Mouse (Mus musculus): Measurements from ENCODE around the gene Tmem237. TPM values are rescaled to one million over a fixed set of nuclear protein-coding genes. Genes with fewer than 3 reads are reported as not detected.

Gene Tmem237
- polyA plus RNA-seq (2017; shearing (Covaris generic)), result 10 to 100 TPM; 14.9 to 22.9 (median 15.5) TPM

GRCm38 (mm10) chr1:59119720-59120457 lies at the start of gene Tmem237:
Gene Tmem237 (minus strand): TSS chr1:59120408.
- ATAC-seq, result peak; percentile 85

DNA sequence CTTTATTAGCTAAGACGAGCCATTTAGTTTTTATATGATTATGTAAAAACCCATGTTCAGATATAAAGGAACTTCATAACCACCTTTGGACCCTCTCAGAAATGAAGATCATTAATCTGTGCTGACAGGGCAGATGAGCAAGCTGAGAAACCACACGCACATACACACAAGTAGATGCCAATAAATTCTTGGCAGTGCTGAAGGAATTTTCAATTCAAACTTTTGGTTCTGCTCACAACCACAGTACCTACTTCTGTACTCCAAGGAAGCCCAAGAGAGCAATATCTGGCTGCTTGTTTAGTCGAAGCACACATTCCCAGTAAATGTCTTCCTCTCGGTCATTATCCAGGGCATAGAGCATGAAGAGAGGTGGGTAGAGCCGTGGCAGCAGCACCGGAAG lies 49.4 kb upstream of the Tmem237 start:
- no peak for ATAC-seq

DNA sequence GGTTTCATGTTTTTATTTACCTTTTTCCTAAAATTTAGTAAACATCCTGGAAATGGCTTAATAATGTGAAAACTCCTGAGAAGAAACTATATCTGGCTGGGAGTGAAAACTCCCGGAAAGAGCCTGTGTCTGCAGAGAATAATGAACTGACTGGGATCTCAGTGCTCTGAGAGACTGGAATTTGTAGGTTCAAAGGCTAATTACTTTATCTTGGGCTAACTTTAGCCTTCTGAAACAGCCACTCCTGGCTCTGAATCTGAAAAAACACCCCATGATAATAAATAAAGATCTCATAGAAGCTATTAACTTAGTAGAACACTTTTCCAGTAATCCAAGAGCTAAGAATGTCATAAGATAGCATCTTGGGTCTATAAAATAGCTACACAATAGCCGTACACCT lies 48.3 kb upstream of the Tmem237 start:
- ATAC-seq, result no peak

DNA sequence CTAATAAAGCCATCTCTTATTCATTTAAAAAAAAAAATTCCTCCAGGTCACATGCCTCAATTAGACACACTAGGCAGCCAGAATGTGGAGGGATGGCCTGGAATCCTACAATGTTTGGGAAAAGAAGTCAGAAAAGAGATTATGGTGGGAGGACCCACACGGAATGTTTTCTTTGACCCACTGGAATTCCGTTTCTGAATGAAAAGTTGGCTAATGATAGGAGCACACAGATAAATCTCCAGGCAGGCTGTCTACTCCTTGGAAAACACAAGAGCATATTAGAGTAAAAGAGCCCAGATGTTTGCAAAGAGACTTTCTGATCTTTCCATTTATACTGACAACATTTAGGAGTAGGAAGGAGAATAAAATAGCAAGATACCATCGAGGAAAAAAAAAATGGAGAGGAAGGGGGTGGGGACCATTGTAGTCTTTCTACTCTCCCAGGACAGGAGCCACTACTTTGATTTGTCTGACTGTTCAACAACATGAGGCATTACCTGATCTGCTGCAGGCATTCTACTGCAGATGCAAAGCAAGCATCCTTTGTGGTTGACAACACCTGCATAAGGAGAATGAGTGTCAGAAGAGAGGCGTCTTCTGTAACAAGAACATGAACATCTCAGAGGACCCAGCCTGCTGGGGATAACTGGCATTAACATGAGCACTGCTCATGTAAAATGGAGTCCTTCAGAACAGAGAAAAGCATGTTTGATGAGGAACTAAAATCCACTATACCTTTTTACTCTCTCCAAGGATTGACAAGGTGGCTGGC lies 47.6 kb upstream of the Tmem237 start:
- ATAC-seq, result no peak

DNA sequence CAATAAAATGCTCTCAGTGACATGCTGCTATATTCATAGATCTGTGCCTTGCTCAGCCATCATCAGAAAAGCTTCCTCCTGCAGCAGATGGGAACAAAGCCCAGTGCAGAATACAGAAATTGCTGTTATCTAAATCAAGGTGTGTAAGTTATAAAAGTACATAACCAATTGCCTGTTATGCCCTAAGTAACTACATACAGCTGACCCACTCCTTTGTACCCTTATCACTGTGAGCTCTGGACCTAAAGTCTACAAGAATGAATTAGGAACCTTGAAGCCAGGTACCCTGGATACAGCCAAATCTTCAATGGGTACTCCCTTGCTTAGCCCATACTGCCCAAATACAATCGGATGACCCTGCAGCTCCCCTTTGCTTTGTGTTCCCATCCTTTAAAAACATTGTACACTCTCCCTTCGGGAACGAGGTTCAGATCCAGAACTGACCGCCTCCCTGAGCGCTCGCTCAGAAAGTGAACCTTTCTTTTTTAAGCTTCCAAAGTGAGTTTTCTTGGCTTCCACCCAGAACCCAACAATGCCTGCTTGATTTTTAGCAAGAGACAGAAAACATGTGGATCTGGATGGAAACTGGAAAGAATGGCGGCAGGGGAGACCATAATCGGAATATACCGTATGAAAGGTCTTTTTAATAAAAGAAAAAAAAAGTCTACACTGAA lies 46.2 kb upstream of the Tmem237 start:
- no peak for ATAC-seq

DNA sequence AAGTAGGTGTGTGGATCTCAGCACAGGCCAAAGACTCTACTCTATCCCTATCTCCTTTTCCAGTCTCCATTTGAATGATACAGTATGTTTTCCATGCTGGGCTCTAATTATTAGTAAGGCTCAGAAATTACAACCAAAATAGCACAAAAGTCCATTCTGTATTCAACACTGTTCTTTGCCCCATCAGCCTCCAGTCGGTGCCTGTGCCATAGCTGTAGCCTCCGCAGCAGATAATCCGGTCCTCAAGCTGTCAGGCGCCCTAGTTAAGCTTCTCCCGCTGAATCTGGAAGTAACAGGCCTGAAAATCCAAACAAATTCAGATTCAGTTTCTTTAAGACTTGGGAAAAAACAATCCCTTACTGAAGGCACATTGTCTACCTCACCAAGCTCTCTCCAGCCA lies 43.7 kb upstream of the Tmem237 start:
- no peak for ATAC-seq

- peak; percentile 56 for ATAC-seq
Measured at GRCm38 (mm10) chr1:59163030-59163461, 42.8 kb upstream of the Tmem237 start, which contains the start of gene Mpp4. Gene Mpp4 (minus strand): TSS chr1:59163389.

DNA sequence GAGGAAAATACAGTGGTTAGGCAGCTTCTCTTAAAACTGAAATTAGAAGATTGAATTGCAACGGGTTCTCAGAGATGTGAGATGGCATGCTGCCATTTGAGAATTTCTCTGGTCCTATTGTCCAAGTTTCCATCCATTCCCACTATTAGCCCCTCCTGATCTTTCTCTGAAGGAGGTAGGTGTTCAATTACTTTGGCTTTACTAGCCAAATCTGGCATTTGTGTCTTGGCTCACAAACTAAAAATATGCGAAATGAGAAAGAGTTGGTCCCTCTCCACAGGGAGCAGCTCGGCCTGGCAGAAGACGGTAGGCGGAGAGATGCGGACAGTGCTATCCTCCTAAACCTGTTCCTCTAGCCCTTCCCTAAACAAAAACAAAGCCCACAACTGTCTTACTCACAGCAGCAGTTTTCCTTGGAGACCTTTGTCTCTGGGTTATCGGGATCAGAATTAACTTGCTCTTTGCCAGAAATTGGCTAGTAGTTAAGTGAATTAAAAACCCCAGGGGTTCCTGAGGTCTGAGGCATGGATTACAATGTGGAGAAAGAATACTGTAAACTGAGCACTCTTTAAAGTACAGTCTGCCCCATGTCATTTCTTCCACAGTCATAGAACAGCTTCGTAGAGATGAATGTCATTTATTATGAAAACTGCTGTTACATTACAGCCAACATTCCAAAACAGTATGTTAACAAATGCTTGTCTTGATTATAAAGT lies 42.3 kb upstream of the Tmem237 start:
- no peak for ATAC-seq

DNA sequence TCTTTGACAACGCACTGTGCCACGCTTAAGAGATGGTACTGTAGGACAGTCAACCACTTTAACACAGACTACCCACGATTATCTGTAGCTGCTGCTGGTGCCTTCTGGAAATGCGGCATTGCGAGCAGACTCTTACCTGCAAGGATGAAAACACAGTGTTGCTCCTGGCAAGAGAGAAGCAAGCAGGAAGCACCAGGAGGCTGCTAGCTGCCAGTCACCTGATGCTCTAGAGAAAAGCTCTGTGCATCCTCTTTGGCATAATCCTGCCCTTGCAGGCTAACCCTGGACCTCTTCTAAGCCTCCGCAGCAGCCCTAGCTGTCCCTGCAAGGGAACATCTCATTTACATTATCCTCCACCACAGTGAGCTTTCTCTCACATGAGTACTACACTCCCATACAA lies 41.2 kb upstream of the Tmem237 start:
- no peak for ATAC-seq

DNA sequence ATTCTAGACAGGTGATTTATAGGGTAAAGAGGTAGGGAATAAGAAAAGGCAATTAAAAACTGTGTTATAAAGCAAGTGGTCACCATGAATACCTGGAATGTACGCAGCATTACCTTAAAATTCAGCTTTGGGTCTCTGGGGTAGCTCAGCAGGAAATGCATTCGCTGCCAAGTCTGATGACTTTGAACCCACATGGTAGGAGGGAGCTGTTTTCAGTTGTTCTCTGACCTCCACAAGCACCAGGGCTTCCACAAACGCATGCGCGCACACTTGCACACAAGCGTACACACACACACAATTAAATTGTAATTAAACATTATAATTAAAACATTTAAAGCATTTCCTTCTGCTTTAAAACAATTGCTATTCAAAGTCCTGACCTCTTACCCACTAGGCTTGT lies 40.7 kb upstream of the Tmem237 start:
- ATAC-seq, result no peak

DNA sequence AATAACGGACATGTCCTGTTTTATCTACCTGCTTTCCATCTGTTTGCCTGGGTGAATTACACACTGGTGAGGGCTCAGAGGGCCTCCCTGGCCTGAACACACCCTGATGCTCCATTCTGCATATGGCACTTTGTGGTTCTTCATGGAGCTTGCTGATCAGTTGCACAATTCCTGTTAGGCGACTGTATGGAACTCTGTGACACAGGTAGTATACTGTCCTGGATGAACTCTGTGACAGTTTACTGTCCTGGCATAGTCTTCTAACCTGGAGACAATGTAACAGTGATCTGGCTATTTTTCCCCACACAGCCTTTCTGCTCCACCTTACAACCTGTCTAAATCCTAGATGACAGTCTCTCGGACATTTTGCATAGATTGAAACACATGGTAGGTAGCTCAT lies 38.9 kb upstream of the Tmem237 start:
- no peak for ATAC-seq

DNA sequence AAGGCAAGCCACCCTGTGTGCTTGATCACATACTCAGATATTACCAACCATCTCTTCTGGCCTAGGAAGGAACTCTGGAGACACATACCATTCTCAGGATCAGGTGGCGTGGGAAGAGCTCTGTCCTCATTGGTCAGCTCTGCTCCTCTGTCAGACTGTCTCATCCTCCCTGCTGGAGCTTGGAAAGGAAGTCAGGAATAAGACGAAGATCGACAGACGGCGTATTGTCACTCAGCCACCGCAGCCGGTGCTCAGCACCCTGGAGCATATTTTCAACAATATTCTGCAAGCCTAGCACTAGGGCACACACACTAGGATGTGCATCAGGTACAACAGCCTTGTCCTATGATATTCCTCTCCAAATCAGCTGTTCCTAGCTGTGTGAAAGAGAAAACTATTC lies 38.3 kb upstream of the Tmem237 start:
- ATAC-seq, result no peak

DNA sequence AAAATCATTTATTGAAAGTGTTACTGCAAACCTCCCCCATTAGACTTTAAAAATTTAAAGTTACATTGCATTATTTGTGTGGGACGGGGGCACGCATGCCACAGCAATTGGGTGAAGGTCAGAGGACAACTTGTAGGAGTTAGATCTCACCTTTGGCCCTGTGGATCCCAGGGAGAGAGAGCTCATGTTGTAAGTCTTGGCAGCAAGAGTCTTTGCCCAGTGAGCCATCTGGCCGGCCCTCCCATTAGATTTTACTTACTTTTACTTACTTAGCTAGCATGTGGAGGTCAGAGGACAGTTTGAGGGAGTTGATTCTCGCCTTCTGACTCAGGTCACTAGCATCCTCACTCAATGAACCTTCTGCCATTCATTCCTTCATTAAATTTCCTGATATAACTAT lies 37.6 kb upstream of the Tmem237 start:
- ATAC-seq, result no peak

DNA sequence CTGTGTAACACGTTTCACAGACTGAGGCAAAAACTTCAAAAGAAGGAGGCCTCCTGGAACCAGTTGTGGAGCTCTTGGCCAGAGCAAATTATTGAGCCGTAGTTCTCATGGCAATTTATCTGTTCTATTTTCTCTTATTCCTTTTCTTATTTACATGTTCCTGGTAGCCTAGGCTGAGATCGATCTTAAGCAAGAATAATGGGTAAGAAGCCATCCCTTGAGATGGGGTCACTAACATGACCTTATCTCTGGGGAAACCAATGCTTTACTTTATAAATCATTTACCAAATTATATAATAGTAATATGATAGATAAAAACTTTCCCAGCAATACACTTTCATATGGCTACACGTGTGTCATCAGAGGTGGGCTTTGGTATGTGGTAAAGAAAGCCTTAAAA lies 32.1 kb upstream of the Tmem237 start:
- ATAC-seq, result no peak

- ATAC-seq, result no peak
Measured at GRCm38 (mm10) chr1:59150542-59150941, 30.3 kb upstream of the Tmem237 start.

GRCm38 (mm10) chr1:59144543-59144942 lies 24.3 kb upstream of the Tmem237 start:
- ATAC-seq, result no peak

DNA sequence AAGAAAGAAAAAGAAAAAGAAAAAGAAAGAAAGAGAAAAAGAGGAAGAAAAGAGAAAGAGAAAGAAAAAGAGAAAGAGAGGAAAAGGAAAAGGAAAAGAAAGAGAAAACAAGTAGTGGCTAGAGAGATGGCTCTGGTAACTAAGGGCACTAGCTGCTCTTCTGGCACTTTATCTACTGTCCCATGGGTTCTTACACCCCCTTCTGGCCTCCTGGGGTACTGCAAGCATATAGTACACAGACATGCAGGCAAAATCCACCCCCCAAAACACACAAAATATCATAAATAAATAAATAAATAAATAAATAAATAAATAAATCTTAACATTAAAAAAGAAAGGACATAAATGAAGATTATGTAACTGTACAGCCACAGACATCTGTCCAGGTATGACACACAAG lies 22.6 kb upstream of the Tmem237 start:
- peak; percentile 75 for ATAC-seq

GRCm38 (mm10) chr1:59134419-59134818 lies 14.2 kb upstream of the Tmem237 start:
- no peak for ATAC-seq

GRCm38 (mm10) chr1:59128879-59129278 lies 8.7 kb upstream of the Tmem237 start:
- no peak for ATAC-seq

- no peak for ATAC-seq
Measured at GRCm38 (mm10) chr1:59125558-59125957, 5.3 kb upstream of the Tmem237 start.

DNA sequence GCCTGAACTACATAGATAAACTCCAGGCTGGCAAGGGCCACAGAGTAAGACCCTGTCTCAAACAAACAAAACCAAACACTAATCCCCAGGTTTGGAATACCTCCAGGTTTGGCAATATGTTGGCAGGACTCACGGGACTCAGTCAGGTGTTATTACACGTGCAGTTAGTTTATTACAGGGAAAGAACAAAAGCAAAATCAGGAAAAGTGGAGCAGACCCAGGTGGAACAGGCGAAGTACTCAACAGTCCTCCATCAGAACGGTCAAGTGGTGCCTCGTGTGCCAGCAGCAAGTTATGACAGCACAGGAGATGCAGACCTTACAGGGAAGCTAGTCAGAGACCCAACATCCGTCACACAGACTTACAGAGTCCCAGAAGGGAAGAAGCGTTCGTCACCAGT lies 9.7 kb downstream of the Tmem237 start:
- ATAC-seq, result no peak

GRCm38 (mm10) chr1:59102071-59102470 lies 18.1 kb downstream of the Tmem237 start:
- no peak for ATAC-seq

GRCm38 (mm10) chr1:59101020-59101419 lies 19.2 kb downstream of the Tmem237 start:
- ATAC-seq, result no peak
